10 mouse cellular contexts compared by ENCODE assay signal in the genomic region with DNA sequence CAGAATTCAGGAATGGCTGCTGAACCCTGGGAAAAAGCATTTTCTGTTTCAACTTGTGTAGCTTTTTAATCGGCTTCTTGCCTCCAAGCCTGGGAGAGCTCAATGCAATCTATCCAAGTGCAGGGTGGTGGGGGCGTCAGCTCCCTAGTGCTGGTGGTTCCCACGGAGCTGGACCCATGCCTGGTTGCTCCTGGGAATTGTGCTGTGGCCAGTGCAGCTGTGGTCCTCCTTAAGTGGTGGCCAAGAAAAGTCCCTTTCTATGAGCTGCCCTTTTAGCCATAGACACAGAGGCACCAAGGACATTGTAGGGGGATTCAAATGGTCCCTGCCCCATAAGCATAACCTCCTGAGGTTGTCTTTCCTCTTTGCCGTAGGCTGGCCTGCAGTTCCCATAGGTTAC. TPM values are rescaled to one million over a fixed set of nuclear protein-coding genes. Genes with fewer than 3 reads are reported as not detected.
DNase-seq lines count a peak whose midpoint lies in the region; ATAC-seq and TF ChIP-seq lines count a peak whose summit lies in the region.
"Had no signal": no experiment of that assay in that cellular context is flagged by ENCODE, and none has a peak within 500 bp of the region (broad histone marks: within the 10 kb centered on the region; RNA-seq: fewer than 3 reads in every experiment).

No protein-coding gene starts in this region.

- no peaks in the 10 kb centered on the region for H3K27me3 ChIP-seq in myocyte (ENCODE audit: control insufficient read depth, insufficient read depth, insufficient read length)
- H3K27me3 ChIP-seq: neural tube, embryonic 12.5 days had no signal

- H3K4me3 ChIP-seq in myocyte: no peak overlapping the region
- H3K4me3 ChIP-seq: erythroblast, embryonic 14.5 days; neural tube, embryonic 12.5 days had no signal

- H3K79me2 ChIP-seq in myocyte (ENCODE audit: control insufficient read depth, insufficient read depth): no peaks in the 10 kb centered on the region

- ATAC-seq in frontal cortex, adult (ENCODE audit: low TSS enrichment): peak; percentile 67; the same call in 1 of the 2 replicates
- ATAC-seq in cerebellum, adult (ENCODE audit: insufficient number of reproducible peaks, low FRiP score, low TSS enrichment): no peak

- peak overlapping the region; percentile 52 for H3K4me2 ChIP-seq in myocyte (ENCODE audit: low read depth)
- H3K4me2 ChIP-seq: neural tube, embryonic 12.5 days had no signal

- no peak overlapping the region for H3ac ChIP-seq in myocyte (ENCODE audit: control insufficient read depth, insufficient read length)

- intact Hi-C loops in left cerebral cortex, postnatal 10 days (cut with DNase I): no loop called here

- no peak for DNase-seq in frontal cortex, postnatal 25 days (ENCODE audit: low spot score in 2 of 2)
- DNase-seq in left cerebral cortex, postnatal 10 days (ENCODE audit: extremely low spot score in 1 of 2, low spot score in 2 of 2): peak; percentile 33 to 63
- DNase-seq in left cerebral cortex, adult 8-10 months (ENCODE audit: low spot score in 2 of 2): no peak
- peak; percentile 69 for DNase-seq in gastrocnemius, adult 18-20 months (ENCODE audit: low spot score)
- no peak for DNase-seq in lung, postnatal 36 days

- no peaks in the 10 kb centered on the region for H3K36me3 ChIP-seq in myocyte (ENCODE audit: control insufficient read depth, insufficient read depth)
- H3K36me3 ChIP-seq: neural tube, embryonic 12.5 days had no signal

- TF ChIP-seq POLR2A in myocyte (IDR thresholded peaks at IDR 0.05; ENCODE audit: insufficient read length, low read depth): no peak

TF ChIP-seq in myocyte, 11 proteins besides CTCF, POLR2A, EP300 and RAD21:
- TF ChIP-seq POLR2AphosphoS2 (IDR thresholded peaks at IDR 0.05; ENCODE audit: insufficient read length, low read depth) (no peak), MYOD1 (IDR thresholded peaks at IDR 0.05; ENCODE audit: control insufficient read depth in 1 of 3, insufficient read length in 2 of 3, low read depth in 2 of 3) (peak in 2 of 3 experiments; percentile 66 to 79), MYOG (IDR thresholded peaks at IDR 0.05; ENCODE audit: control insufficient read depth in 1 of 3, insufficient read depth in 1 of 3, insufficient read length in 2 of 3, low read depth in 2 of 3) (peak in 2 of 3 experiments; percentile 37 to 72)

RNA-seq across cellular contexts. Expression of a gene that starts 31.7 kb away (rescaled TPM):
- 100 to 1,000 TPM; 342 to 346 TPM for total RNA-seq in left cerebral cortex, postnatal 10 days (2021)
- total RNA-seq in left cerebral cortex, adult 8-10 months (2022): 100 to 1,000 TPM; 110 to 127 (median 121) TPM
- 10 to 100 TPM; 16.4 to 21.0 TPM for total RNA-seq in gastrocnemius, adult 18-20 months (2021)
- polyA plus RNA-seq in myocyte (2012; fragmentation: generic; extraction: Trizol): 26.3 TPM

Comparison
In these comparisons a context has a peak if more than half of its experiments do, and no peak if none do; other contexts are left out.
1. DNase-seq: peak in left cerebral cortex, postnatal 10 days (2 of 2) and gastrocnemius, adult 18-20 months (single experiment); none in frontal cortex, postnatal 25 days (0 of 2), left cerebral cortex, adult 8-10 months (0 of 2) and lung, postnatal 36 days (single experiment).
2. RNA of a gene that starts 31.7 kb away (total RNA-seq): 342 to 346 TPM in left cerebral cortex, postnatal 10 days and 110 to 127 TPM in left cerebral cortex, adult 8-10 months; 16.4 to 21.0 TPM in gastrocnemius, adult 18-20 months; every median in the first group is over 4 times any median in the second.